Mouse (Mus musculus): ENCODE measurements around the gene Pkn1.

DNA sequence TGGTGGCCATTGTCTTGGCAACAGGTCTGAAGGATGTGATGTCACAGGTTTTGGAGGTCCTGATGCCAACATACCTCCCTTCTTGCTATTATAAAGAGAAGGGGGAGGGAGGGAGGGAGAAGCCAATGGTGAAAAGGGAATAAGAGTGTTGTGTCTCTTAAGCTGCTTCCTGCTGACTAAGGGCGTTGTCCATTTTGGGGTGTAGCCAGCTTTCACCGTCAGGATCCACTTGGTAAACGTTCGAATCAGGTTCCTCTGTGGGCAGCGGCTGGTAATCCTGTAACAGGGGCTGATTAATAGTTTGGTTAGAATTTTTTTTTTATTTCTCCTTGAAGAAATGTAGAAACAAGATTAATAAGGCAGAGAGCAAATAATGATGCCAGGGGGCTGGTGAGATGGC, 59.3 kb downstream of the Pkn1 start:
- no peak for TF ChIP-seq CTCF (IDR thresholded peaks at IDR 0.05; ENCODE audit: extremely low read depth, insufficient read depth, low read length)
- TF ChIP-seq POLR2A (IDR thresholded peaks at IDR 0.05; ENCODE audit: extremely low read depth, insufficient read depth, low read length), result no peak

Measured in cortical plate, adult 2 months (tissue).